Mouse (Mus musculus) erythroblast, embryonic 14.5 days (primary cell): ENCODE measurements around the gene Neurog2.

ENCODE experiments used
- GATA1 ChIP-seq: IDR thresholded peaks from 2 replicates; pipeline ENCODE4 v1.6.1; 2012; ENCODE audit warnings: low read length, inconsistent platforms, mixed read lengths
- TAL1 ChIP-seq: IDR thresholded peaks from 3 replicates; pipeline ENCODE4 v1.6.1; 2012; ENCODE audit warnings: low read length, inconsistent platforms, mixed read lengths

DNA sequence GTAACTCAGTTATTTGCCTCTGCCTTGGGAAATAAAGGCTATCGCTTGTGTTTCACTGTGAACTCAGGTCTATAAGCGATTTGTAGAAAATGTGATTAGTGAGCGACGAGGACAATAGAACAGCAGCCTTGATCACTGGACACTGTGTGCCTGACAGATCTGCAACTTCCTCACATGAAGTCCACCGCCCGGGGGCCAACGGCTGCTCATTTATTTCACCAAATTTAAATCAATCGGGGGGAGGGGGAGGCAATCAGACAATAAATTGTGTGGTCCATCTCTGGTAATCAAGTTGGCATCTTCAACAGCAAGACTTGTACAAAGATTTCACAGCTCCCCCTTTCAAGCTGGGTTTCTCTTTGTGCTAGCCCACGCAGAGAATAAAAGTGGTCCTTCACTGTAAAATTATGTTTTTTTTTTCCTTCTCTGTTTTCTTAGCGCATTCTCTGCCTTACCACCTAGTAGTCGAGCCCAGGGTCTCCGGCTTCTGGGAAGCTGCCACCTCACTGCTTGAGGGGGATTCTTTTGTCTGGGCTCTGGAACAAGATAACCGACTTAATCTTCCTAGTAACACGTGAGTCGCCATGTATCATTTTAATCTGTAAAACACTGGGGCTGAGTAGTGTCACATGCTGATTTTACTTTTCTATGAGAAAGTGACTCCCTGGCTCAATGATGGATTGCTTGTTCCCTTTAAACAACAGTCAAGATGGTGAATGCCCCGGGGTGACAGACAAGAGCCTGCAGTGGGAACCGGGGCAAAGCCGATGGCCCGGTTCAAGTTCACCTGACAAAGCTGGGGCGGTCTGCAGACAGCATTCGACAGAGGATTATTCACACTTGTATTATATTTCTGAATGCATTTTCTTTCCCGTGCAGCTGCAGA, 29.0 kb downstream of the Neurog2 start:
- TF ChIP-seq TAL1, result no peak
- TF ChIP-seq GATA1, result no peak
